Mouse (Mus musculus): Measurements from ENCODE around the gene Tmem132b.

The Tmem132b gene

GRCm38 (mm10) chr5:125575866-125576265 lies 44.3 kb downstream of the Tmem132b start:
- peak; percentile 70 for DNase-seq (ENCODE audit: low read depth, low spot score)

- peak; percentile 7 for DNase-seq (ENCODE audit: low read depth, low spot score)
Measured at GRCm38 (mm10) chr5:125578661-125579060, 47.1 kb downstream of the Tmem132b start.

GRCm38 (mm10) chr5:125579153-125579552 lies 47.6 kb downstream of the Tmem132b start:
- DNase-seq (ENCODE audit: low read depth, low spot score) = peak; percentile 79

- DNase-seq (ENCODE audit: low read depth, low spot score) = no peak
Measured at GRCm38 (mm10) chr5:125583298-125583697, 51.7 kb downstream of the Tmem132b start.

GRCm38 (mm10) chr5:125583836-125584235 lies 52.3 kb downstream of the Tmem132b start:
- DNase-seq (ENCODE audit: low read depth, low spot score) = no peak

- no peak for DNase-seq (ENCODE audit: low read depth, low spot score)
Measured at GRCm38 (mm10) chr5:125585211-125585610, 53.6 kb downstream of the Tmem132b start.

GRCm38 (mm10) chr5:125588203-125588602 lies 56.6 kb downstream of the Tmem132b start:
- peak; percentile 85 for DNase-seq (ENCODE audit: low read depth, low spot score)

GRCm38 (mm10) chr5:125588876-125589667 lies 57.5 kb downstream of the Tmem132b start:
- peak; percentile 89 for DNase-seq (ENCODE audit: low read depth, low spot score)

- no peak for DNase-seq (ENCODE audit: low read depth, low spot score)
Measured at GRCm38 (mm10) chr5:125598056-125598455, 66.5 kb downstream of the Tmem132b start.

GRCm38 (mm10) chr5:125607146-125607545 lies 75.6 kb downstream of the Tmem132b start:
- DNase-seq (ENCODE audit: low read depth, low spot score) = no peak

GRCm38 (mm10) chr5:125609968-125610367 lies 78.4 kb downstream of the Tmem132b start:
- peak; percentile 43 for DNase-seq (ENCODE audit: low read depth, low spot score)

- DNase-seq (ENCODE audit: low read depth, low spot score) = no peak
Measured at GRCm38 (mm10) chr5:125612460-125612859, 80.9 kb downstream of the Tmem132b start.

- no peak for DNase-seq (ENCODE audit: low read depth, low spot score)
Measured at GRCm38 (mm10) chr5:125613136-125613535, 81.6 kb downstream of the Tmem132b start.

GRCm38 (mm10) chr5:125614348-125614747 lies 82.8 kb downstream of the Tmem132b start:
- peak; percentile 75 for DNase-seq (ENCODE audit: low read depth, low spot score)

- DNase-seq (ENCODE audit: low read depth, low spot score) = peak; percentile 45
Measured at GRCm38 (mm10) chr5:125617050-125617449, 85.5 kb downstream of the Tmem132b start.

- no peak for DNase-seq (ENCODE audit: low read depth, low spot score)
Measured at GRCm38 (mm10) chr5:125627816-125628348, 96.3 kb downstream of the Tmem132b start.

- peak; percentile 26 for DNase-seq (ENCODE audit: low read depth, low spot score)
Measured at GRCm38 (mm10) chr5:125634666-125635065, 103.1 kb downstream of the Tmem132b start.

- DNase-seq (ENCODE audit: low read depth, low spot score) = no peak
Measured at GRCm38 (mm10) chr5:125640966-125641365, 109.4 kb downstream of the Tmem132b start.

- DNase-seq (ENCODE audit: low read depth, low spot score) = no peak
Measured at GRCm38 (mm10) chr5:125641531-125642147, 110.1 kb downstream of the Tmem132b start.

- peak; percentile 53 for DNase-seq (ENCODE audit: low read depth, low spot score)
Measured at GRCm38 (mm10) chr5:125648236-125648635, 116.7 kb downstream of the Tmem132b start.

- DNase-seq (ENCODE audit: low read depth, low spot score) = no peak
Measured at GRCm38 (mm10) chr5:125649982-125650381, 118.4 kb downstream of the Tmem132b start.

GRCm38 (mm10) chr5:125658101-125658500 lies 126.5 kb downstream of the Tmem132b start:
- DNase-seq (ENCODE audit: low read depth, low spot score) = no peak

All from ZHBTc4 (cell line).